Mouse (Mus musculus) urinary bladder, postnatal 4 days (tissue): Measurements from ENCODE around the gene Yy1.
"Not testable (repeated sequence)": the region's sequence is repeated elsewhere in the genome, so short reads cannot be mapped to it uniquely, and the experiment has no call there.

Experiments
- DNase-seq, 2 experiments: peaks; one replicate each; pipeline ENCODE4 v3.0.0; 2021 to 2022; ENCODE audit warnings: low spot score in 2 of 2

The Yy1 gene

DNA sequence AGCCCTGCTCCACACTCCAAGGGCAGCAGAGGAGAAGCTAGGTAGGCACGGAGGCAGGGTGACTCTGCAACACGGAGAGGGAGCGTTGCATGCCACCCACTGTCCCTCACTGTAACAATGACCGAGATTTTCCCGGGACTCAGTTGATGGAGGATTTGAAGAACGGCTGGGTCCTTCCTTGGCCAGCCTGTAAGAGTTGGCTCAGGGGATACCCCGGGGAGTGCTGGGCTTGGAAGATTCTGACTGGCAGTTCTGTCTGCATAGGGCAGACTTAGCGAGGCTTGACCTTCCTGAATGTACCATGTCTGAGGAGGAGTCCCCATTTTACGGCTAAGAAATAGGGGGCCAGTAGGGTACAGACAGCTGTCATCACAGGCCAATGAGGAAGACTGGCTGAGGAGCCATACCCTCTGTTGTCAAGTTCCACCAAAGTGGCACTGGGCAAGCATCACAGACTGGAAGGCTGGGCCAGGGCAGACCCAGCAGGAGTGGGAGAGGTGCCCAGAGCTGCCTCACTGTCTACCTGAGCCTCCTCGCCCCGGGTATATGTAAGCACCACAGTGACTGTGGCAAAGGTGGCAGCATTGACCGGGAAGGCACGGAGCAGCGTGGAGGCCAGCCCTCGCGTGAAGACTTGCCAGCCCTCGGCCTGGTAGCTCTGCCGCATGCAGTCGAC lies 33.6 kb downstream of the Yy1 start:
- no peak for DNase-seq

DNA sequence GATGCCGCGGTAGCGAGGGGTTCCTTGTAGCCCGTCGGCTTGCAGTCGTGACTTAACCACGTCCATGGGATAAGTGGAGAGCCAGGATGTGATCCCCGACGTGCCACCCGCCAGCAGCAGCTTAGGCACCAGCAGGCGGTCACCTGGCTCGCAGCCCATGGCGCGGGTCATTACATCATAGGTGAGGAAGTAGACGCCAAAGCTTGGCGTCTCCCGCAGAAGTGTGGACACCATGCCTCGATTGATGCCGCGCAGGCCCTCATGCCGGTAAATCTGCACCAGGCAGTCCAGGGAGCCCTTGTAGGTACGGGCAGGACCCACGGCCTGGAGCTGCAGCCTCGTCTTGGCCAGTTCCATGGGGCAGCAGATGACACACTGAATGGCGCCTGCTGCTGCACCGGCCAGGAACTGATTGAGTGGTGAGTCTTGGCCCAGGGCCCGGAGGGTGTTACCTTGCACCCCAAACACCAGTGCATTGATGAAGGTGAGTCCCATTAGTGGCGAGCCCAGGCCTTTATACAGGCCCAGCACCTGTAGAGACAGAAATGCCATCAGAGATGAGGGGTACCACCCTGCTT lies 34.3 kb downstream of the Yy1 start:
- no peak for DNase-seq

DNA sequence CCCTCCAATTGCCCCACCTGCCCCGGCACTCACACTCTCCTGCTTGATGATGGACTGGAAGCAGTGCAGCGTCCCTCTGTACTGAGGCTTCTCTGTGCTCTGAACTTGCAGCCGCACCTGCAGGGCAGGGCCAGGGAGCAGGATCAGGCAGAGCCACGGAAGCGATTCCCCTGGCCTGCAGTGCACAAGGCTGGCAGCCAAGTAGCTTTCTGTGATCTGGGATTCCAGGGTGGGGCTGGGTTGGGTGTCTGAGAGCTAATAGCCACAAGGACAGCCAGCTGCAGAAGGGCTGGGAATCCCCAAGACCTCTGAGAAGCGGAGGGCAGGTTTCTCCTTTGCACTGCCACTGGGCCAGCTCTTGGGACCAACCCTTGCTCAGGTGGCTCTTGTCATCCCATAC lies 34.9 kb downstream of the Yy1 start:
- no peak for DNase-seq

DNA sequence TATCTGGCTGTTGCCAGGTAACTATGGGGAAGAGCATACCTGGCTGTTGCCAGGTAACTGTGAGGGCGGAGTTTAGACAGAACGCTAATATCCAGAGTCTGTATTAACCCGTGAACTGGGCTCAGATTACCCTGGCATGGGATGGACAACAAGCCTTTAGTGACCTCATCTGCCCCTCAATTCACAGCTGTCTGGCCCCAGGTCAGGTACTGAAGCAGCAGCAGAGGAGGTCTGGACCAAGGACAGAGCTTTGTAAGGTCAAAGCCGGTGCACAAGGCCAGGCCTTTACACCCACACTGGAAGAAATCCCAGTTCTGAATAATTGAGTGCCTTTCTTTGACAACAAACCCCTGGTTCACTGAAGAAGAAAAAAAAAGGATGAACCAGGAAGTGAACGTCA lies 36.9 kb downstream of the Yy1 start:
- no peak for DNase-seq

DNA sequence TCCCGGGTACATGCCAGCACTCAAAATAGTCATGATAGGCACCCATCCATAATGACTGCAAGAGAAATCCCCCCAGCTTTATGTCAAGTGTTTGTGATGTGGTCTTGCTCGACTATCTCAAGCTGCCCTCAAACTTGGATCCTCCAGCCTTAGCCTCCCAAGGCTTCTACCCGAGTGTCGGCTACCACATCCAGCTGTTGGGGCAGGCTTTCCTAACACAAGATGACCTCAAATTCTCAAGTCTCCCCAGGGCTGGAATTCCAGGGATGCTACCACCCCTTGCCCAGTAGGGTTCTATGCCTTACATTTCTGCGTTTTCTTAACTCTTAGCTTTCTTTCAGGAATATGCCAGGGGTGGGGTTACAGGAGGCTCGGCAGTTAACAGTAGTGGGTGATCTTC lies 37.6 kb downstream of the Yy1 start:
- DNase-seq, result no peak

DNA sequence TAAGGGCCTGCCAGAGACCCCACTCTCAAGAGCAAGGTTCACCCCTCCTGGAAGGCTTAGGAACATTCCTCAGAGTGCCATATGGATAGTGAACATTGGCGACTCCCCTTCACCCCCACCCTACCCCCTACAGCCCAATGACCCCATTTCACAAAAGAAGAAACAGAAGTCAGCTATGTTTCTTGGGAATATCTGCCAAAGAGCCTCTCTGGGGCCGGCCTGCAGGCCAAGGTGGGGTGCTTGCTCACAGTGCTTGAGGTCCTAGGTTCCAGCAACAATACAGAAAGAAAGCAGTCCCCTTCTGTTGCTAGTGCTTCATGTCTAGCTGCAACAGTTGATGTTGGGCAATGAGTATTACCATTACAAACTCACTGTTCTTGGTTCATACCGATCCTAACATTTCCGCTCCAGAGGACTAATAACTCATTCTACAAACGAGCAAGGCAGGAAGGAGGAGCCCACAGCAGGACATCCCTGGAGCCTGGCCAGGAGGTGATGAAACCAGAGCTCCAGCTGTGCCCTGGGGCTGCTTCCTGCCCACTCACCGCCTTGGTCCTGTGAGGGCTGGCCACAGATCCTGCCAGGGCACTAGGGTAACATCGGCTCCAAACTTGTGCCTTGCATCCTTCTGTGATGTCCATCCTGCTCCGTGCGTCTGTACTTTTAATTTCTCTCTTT lies 39.3 kb downstream of the Yy1 start:
- peak in 1 of 2 experiments; percentile 47 for DNase-seq

DNA sequence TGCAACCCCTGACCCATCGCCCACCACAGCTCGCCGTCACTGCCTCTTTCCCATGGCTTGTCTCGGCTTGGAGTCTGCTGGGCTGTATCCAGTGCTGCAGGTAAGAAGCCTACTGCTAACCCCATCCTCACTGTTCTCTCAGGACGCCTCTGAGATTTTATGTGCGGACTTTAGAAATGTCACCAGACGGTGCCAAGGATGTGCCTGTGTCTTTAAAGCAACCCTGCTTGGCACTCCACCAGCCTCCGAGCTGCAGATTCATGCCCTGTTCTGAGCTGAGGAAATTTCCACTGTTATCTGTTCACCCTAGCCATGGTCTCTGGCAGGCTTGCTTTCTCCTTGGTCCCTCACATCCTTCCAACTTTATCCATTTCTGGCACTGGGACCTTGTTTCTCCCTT lies 40.1 kb downstream of the Yy1 start:
- no peak for DNase-seq

DNA sequence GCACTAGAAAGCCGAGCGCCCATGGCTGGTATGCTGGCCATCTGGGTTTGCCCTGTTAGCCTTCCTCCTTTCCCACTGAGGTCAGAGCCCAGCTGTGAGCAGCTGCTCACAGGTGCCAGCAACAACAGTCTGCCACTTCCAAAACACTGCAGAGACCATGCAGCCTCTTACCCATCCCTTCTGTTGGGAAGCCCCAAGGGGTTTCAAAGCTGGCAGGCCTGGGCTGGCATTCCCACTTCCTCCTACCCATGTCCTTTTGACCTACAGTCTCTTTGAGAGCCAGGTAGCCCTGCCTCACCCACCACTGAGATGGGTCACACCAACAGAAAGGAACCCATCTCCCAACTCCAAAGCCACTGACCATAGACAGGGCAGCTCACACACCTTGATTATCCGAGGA lies 40.6 kb downstream of the Yy1 start:
- no peak for DNase-seq

DNA sequence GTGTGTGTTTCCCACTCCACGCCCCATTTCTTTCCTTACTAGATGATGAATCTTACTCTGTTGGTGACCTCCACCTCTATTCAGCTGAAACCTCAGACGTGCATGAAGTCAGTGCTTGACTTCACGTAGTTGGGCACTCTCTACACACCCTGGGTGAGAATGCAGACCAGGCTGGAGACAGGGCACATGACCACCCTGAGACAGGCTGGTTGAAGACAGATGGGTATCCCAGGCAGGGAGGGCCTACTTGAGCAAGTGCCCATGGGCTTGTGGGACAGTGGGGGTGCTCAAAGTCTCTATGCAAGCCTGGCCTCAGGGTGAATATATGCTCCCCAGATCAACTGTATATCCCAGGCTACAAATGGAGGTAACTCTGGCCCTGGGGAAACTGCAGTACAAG lies 41.6 kb downstream of the Yy1 start:
- no peak for DNase-seq

DNA sequence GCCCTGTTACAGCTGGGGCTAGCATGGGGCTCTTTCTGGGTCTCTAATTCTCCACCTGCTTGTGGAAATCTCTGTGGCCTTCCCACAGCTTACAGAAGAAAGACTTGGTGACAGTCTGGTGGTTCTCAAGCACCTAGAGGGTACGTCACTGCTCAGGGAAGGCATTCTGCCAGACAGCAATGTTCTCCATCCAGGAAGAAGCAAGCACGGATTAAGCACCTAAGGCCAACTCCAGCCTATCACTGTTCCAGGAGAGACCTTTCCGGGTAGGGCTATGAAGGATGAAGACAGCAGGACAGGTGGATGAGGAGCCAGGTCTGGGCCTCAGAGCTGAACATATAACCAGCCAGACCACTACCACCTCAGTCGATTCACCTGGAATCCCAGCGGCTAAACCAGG lies 42.0 kb downstream of the Yy1 start:
- DNase-seq, result no peak

DNA sequence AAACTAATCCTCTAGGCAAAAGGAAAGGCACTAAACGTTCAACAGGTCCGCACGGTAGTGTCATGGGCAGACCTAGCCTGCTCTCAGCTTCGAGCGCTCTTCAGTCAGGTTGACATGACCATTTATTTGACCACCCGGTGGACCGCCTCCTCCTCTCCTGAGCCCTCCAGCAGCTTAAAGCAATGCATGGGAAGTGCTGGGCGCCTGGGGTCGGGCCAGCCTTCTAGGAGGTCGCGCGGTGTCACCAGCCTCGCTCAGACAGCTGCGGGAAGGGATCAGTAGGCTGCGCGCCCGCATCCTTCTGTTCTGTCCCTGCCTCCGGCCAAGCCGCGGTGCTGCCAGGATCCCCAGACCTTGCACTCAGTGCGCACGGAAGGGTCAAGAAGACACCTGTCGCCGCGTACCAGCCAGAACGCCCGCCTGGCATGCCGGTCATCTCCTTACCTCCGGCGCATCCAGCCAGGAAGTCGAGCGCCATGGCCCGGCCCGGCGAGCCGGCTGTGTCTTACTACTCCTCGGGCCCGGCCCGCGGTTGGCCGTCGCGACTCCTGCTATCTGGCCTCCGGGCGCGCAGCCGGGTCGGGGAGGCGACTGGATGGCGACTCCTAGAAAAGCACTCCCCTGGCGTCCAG lies 42.6 kb downstream of the Yy1 start:
- DNase-seq, result no peak

DNA sequence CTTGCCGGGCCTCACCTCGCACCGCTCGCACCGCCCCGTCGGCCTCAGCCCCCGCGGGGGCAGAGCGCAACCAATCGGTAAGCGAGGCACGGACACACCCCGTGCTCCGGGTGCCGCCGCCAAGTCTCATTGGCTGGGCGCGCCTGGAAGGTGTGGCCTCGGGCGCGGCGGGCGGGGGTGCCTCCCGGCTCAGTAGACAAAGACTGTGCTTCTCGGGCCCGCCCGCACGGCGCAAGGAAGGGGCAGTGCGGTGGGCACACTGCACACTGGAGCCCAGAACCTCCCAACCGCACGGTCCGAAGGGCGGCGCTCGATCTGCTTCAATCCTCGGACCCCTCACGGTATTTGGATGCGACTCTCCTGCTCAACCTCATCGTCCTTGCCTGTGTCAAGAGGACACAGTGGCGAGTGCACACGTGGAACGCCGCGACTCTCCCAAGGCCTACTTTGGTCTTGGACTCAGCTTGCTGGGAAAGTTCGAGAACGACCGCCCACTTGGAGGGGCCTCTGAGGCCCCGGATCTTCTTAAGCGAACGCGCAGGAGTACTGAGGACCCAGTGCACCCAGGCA lies 43.2 kb downstream of the Yy1 start, which contains the start of the genes Slc25a29 and Slc25a47:
TSS of gene Slc25a29 (minus strand) at position 44 of the 570 bp plus-strand sequence.
TSS of gene Slc25a47 (plus strand) at position 207 of the 570 bp plus-strand sequence.
- DNase-seq, result peak; percentile 97

DNA sequence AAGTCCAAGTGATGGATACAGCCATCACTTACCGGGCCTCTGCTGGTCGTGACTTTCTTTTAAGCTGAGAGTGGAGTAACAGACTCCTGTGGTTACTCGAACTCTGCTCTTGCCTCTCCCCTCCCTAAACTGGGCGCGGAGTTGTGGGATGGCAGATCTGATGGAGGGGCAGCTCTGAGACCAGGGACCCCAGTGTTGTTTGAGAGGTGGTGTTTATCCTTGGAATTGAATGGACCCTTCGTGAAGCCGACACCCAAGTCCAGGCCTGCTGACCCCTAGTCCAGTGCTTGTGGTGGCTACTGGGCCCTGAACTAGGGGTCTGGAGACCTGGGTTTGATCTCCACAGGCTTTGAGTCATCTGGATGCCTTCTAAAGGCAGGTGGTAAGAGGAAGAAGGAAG lies 43.9 kb downstream of the Yy1 start:
- DNase-seq, result no peak

DNA sequence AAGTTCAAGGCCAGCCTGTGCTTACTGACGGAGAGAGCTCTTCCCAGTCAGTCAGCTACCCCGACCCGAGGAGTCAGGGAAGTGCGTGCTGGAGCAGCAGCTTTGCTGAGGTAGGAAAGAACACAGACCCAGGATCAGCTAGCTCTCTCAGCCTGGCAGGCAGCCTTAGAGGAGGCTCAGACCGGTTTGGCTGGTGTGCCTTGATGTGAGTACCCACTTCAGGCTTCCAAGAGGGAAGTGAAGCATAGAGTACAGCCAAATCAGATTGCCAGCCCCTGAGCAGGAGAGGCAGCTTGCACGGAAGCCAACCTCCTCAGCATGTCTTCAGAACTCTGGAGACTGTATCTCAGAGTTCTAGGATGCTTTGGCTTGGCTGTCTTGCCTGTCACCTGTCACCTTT lies 48.4 kb downstream of the Yy1 start:
- DNase-seq, result no peak

DNA sequence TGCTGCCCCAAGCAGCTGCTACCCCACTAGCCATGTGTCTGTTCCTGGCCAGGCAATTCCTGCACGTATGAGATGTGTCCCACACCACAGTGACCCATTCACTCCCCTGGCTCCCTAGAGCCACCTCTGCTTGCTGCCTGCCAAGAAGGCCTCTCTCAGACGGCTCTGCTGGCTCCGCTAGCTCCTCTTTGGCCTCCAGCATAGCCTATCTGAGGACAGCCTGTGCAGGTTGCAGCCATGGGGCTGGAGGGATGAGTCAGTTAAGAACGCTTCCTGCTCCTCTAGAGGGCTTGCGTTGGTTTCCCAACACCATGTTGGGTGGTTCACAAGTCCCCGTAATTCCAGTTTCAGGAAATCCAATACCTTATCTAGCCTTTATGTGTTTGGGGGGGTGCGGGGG lies 49.9 kb downstream of the Yy1 start:
- no peak for DNase-seq

DNA sequence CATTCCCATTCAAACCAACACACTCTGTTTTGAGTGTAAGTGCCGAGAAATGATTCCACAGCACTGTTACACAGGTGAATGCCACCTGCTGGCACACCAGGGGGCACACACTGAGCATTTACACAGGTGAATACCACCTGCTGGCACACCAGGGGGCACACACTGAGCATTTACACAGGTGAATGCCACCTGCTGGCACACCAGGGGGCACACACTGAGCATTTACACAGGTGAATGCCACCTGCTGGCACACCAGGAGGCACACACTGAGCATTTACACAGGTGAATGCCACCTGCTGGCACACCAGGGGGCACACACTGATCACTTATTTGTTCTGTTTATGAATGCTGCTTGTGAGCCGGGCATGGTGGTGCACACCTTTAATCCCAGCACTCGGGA lies 55.3 kb downstream of the Yy1 start:
- not testable (repeated sequence) for DNase-seq

DNA sequence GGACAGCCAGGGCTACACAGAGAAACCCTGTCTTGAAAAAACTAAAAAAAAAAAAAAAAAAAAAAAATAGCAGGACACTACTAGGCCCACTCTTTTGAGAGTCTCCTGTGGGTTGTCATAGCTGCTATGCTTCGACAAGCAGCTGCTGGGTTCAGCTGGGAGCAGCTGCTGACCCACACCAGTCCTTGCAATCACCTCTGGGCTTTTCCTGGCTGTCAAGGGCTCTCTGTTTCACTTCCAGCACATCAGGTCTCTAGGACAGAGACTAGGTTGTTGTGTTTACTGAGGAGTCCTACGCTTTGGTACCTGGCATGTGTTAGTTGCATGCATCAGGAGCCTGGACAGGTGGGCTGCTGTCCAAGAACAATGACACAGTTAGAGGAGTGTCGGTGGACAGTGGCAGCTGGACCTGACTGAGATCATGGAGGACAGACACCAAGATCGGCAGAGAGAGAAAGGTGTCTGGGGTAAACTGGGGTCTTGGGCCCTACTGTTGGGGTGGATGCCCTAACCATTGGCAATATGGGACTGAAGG lies 56.8 kb downstream of the Yy1 start:
- DNase-seq, result no peak

DNA sequence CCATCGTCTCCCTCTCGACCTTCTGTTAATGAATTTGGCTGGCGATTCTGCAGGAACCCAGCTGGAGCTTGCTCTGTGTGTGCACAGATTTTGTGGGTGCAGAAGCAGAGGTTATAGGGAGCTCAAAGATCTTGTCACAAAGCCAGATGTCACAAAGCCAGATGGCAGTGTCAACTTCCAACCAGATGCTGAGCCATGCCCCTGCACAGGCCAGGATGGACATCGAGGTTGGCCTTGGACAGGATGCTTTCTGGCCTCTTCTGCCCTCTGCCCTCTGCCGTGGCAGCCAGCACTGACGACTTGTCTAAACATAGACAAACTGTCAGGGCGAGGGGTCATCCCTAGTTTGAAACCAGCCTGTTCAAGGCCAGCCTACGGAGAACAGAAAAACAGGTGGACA lies 57.4 kb downstream of the Yy1 start:
- no peak for DNase-seq

DNA sequence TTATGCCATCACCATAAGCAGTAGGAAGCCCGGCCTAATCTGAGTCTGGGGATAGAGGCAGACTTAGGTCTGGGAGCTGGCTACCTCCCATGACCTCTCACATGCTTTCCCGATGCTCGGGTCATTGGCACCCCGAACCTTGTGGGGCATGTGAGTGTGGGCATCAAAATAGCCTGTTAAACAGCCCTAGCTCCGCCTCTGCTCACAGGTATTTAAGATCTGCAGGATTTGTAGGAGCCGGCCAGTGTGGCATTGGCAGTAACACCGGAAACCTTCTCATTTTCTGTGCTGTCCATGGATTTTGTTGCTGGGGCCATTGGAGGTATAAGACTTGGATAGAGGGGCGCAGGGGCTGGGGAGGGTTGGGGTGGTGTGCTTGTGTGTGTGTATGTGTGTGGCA lies 58.1 kb downstream of the Yy1 start:
- DNase-seq, result no peak

DNA sequence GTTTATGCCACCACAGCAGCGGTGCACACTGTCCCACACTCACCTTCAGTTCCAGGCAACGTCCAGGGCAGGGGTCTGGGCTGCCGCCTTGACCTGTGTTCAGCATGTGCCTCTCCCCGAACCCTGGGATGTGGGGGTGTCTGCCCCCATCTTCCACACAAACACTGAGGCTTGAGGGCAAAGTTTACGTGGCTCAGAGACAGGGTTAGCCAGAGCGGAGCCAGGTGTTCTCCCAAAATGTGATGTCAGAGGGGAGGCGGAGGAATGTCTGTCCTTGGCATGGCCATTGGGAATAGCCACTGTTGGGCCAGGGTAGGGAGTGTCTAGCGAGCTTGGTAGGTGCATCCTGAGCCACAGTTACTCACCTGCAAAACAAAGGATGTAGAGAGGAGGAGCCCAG lies 60.0 kb downstream of the Yy1 start:
- DNase-seq, result no peak

DNA sequence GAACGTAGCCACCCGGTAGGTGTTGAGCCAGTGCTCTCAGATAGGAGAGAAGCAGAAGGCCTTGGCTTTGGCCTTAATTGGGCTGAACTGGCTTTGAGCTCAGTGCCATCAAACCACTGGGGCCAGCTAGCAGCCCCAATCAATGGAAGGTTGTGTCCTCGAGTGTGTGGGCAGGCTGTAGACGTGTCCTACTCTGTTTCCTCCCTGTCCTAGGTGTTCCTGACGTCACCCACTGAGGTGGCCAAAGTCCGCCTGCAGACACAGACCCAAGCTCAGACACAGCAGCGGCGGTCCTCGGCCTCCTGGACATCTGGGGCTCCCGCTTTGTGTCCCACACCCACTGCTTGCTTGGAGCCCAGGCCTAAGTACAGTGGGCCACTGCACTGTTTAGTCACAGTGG lies 62.3 kb downstream of the Yy1 start:
- DNase-seq, result no peak

DNA sequence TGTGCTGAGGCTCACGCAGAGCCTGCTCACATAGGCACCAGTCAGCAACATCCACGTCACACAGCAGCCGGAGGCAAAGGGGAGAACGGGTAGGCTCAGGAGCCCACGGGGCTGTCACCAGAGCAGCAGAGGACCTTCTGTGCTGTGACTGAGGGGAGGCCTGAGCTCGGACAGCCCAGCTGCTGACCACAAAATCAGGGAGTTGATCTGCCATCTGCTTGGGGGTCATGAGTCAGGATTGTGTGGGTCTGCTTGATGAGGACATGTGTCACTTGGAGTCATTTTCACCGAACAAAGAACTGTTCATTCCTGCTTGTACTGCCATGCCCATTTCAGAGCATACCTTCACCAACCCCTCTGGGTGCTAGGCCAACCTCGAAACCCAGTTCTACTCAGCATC lies 63.4 kb downstream of the Yy1 start:
- no peak for DNase-seq
